Mouse (Mus musculus): ENCODE results near the gene Utrn. TPM values are rescaled to one million over a fixed set of nuclear protein-coding genes. Genes with fewer than 3 reads are reported as not detected.
A peak's percentile ranks its signal among the peaks of the same experiment; 100 is the strongest.

Utrn gene
- polyA plus RNA-seq, 1 experiment from 2014 or later, result 25.6 TPM

GRCm38 (mm10) chr10:12810816-12811215 lies 58.3 kb downstream of the Utrn start:
- H3K4me2 ChIP-seq, result no peak overlapping the region
- H3K27me3 ChIP-seq, result no peaks in the 10 kb centered on the region
- no peak for ATAC-seq (ENCODE audit: low FRiP score, low read depth)
- WGBS, result 88% methylated on average over 2 of the region's 2 CpGs
- H3K9ac ChIP-seq, result no peak overlapping the region
- no peak overlapping the region for H3K4me3 ChIP-seq
- peaks cover 7% of the 10 kb centered on the region; the same call in 1 of the 2 replicates for H3K4me1 ChIP-seq (replicated peaks)
- no peaks in the 10 kb centered on the region for H3K36me3 ChIP-seq
- H3K9me3 ChIP-seq, result no peaks in the 10 kb centered on the region
- no peak overlapping the region for H3K27ac ChIP-seq (replicated peaks)

GRCm38 (mm10) chr10:12809702-12810101 lies 59.5 kb downstream of the Utrn start:
- ATAC-seq (ENCODE audit: low FRiP score, low read depth), result no peak
- no peak overlapping the region for H3K27ac ChIP-seq (replicated peaks)
- H3K9ac ChIP-seq, result no peak overlapping the region
- H3K36me3 ChIP-seq, result no peaks in the 10 kb centered on the region
- H3K4me1 ChIP-seq (replicated peaks), result peaks cover 7% of the 10 kb centered on the region; the same call in 1 of the 2 replicates
- WGBS, result 74% methylated on average over 3 of the region's 3 CpGs
- H3K4me3 ChIP-seq, result no peak overlapping the region
- no peaks in the 10 kb centered on the region for H3K9me3 ChIP-seq
- H3K27me3 ChIP-seq, result no peaks in the 10 kb centered on the region
- no peak overlapping the region for H3K4me2 ChIP-seq

GRCm38 (mm10) chr10:12808467-12808866 lies 60.7 kb downstream of the Utrn start:
- 88% methylated on average over 4 of the region's 4 CpGs for WGBS
- no peak for ATAC-seq (ENCODE audit: low FRiP score, low read depth)

GRCm38 (mm10) chr10:12807706-12808105 lies 61.5 kb downstream of the Utrn start:
- Histone ChIP-seq H3K27ac (replicated peaks) (no peak overlapping the region), H3K4me2 (no peak overlapping the region), H3K9me3 (no peaks in the 10 kb centered on the region), H3K36me3 (no peaks in the 10 kb centered on the region), H3K4me3 (no peak overlapping the region), H3K4me1 (replicated peaks) (peaks cover 7% of the 10 kb centered on the region; the same call in 1 of the 2 replicates), H3K9ac (no peak overlapping the region), H3K27me3 (no peaks in the 10 kb centered on the region)
- 71% methylated on average over 9 of the region's 9 CpGs for WGBS
- ATAC-seq (ENCODE audit: low FRiP score, low read depth), result no peak

More at GRCm38 (mm10) chr10:12808467-12808866, 60.7 kb downstream of the Utrn start:
- no peak overlapping the region for H3K27ac ChIP-seq (replicated peaks)
- no peak overlapping the region for H3K4me3 ChIP-seq
- H3K27me3 ChIP-seq, result no peaks in the 10 kb centered on the region
- H3K9ac ChIP-seq, result no peak overlapping the region
- no peak overlapping the region for H3K4me2 ChIP-seq
- no peaks in the 10 kb centered on the region for H3K9me3 ChIP-seq
- peaks cover 7% of the 10 kb centered on the region; the same call in 1 of the 2 replicates for H3K4me1 ChIP-seq (replicated peaks)
- no peaks in the 10 kb centered on the region for H3K36me3 ChIP-seq

- Histone ChIP-seq H3K27ac (replicated peaks) (no peak overlapping the region), H3K4me2 (no peak overlapping the region), H3K4me3 (no peak overlapping the region), H3K36me3 (no peaks in the 10 kb centered on the region), H3K4me1 (replicated peaks) (peaks cover 7% of the 10 kb centered on the region; the same call in 1 of the 2 replicates), H3K9me3 (no peaks in the 10 kb centered on the region), H3K27me3 (no peaks in the 10 kb centered on the region), H3K9ac (no peak overlapping the region)
- 66% methylated on average over 2 of the region's 2 CpGs for WGBS
- ATAC-seq (ENCODE audit: low FRiP score, low read depth), result no peak
Measured at GRCm38 (mm10) chr10:12805826-12806225, 63.3 kb downstream of the Utrn start.

- H3K9me3 ChIP-seq, result no peaks in the 10 kb centered on the region
- WGBS, result 62% methylated on average over 1 of the region's 1 CpGs
- H3K4me1 ChIP-seq (replicated peaks), result peaks cover 7% of the 10 kb centered on the region; the same call in 1 of the 2 replicates
- no peaks in the 10 kb centered on the region for H3K36me3 ChIP-seq
- no peak overlapping the region for H3K27ac ChIP-seq (replicated peaks)
- ATAC-seq (ENCODE audit: low FRiP score, low read depth), result no peak
- no peak overlapping the region for H3K9ac ChIP-seq
- H3K4me2 ChIP-seq, result no peak overlapping the region
- H3K27me3 ChIP-seq, result no peaks in the 10 kb centered on the region
- no peak overlapping the region for H3K4me3 ChIP-seq
Measured at GRCm38 (mm10) chr10:12803939-12804338, 65.2 kb downstream of the Utrn start.

- Histone ChIP-seq H3K4me2 (no peak overlapping the region), H3K27me3 (no peaks in the 10 kb centered on the region), H3K9ac (no peak overlapping the region), H3K4me3 (no peak overlapping the region), H3K9me3 (no peaks in the 10 kb centered on the region), H3K4me1 (replicated peaks) (peaks cover 9% of the 10 kb centered on the region), H3K36me3 (no peaks in the 10 kb centered on the region), H3K27ac (replicated peaks) (no peak overlapping the region)
- no peak for ATAC-seq (ENCODE audit: low FRiP score, low read depth)
- 95% methylated on average over 2 of the region's 2 CpGs for WGBS
Measured at GRCm38 (mm10) chr10:12799416-12799815, 69.7 kb downstream of the Utrn start.

GRCm38 (mm10) chr10:12798248-12798647 lies 70.9 kb downstream of the Utrn start:
- Histone ChIP-seq H3K4me3 (no peak overlapping the region), H3K27me3 (no peaks in the 10 kb centered on the region), H3K9me3 (no peaks in the 10 kb centered on the region), H3K4me1 (replicated peaks) (peaks cover 9% of the 10 kb centered on the region), H3K36me3 (no peaks in the 10 kb centered on the region), H3K9ac (no peak overlapping the region), H3K4me2 (no peak overlapping the region), H3K27ac (replicated peaks) (no peak overlapping the region)
- no peak for ATAC-seq (ENCODE audit: low FRiP score, low read depth)
- WGBS, result 92% methylated on average over 4 of the region's 4 CpGs

- H3K9ac ChIP-seq, result no peak overlapping the region
- H3K4me3 ChIP-seq, result no peak overlapping the region
- H3K4me2 ChIP-seq, result no peak overlapping the region
- H3K36me3 ChIP-seq, result no peaks in the 10 kb centered on the region
- no peaks in the 10 kb centered on the region for H3K27me3 ChIP-seq
- H3K4me1 ChIP-seq (replicated peaks), result peaks cover 9% of the 10 kb centered on the region
- no peak overlapping the region for H3K27ac ChIP-seq (replicated peaks)
- ATAC-seq (ENCODE audit: low FRiP score, low read depth), result peak; percentile 68
- 53% methylated on average over 1 of the region's 1 CpGs for WGBS
- no peaks in the 10 kb centered on the region for H3K9me3 ChIP-seq
Measured at GRCm38 (mm10) chr10:12796510-12796840, 72.7 kb downstream of the Utrn start.

GRCm38 (mm10) chr10:12795796-12796509 lies 73.2 kb downstream of the Utrn start:
- peaks cover 9% of the 10 kb centered on the region for H3K4me1 ChIP-seq (replicated peaks)
- no peak overlapping the region for H3K4me3 ChIP-seq
- WGBS, result 47% methylated on average over 8 of the region's 8 CpGs
- no peaks in the 10 kb centered on the region for H3K9me3 ChIP-seq
- no peak overlapping the region for H3K9ac ChIP-seq
- no peak overlapping the region for H3K4me2 ChIP-seq
- 0 out of 2 replicates have a peak overlapping the region, but pooled peaks have one; percentile 1 for H3K27ac ChIP-seq (replicated peaks)
- peak; percentile 57 for ATAC-seq (ENCODE audit: low FRiP score, low read depth)
- H3K36me3 ChIP-seq, result no peaks in the 10 kb centered on the region
- H3K27me3 ChIP-seq, result no peaks in the 10 kb centered on the region

- Histone ChIP-seq H3K27ac (replicated peaks) (0 out of 2 replicates have a peak overlapping the region, but pooled peaks have one; percentile 2), H3K4me1 (replicated peaks) (peaks cover 9% of the 10 kb centered on the region), H3K9ac (no peak overlapping the region), H3K27me3 (no peaks in the 10 kb centered on the region), H3K9me3 (no peaks in the 10 kb centered on the region), H3K4me2 (no peak overlapping the region), H3K36me3 (no peaks in the 10 kb centered on the region), H3K4me3 (no peak overlapping the region)
- no peak for ATAC-seq (ENCODE audit: low FRiP score, low read depth)
- 9% methylated on average over 6 of the region's 6 CpGs for WGBS
Measured at GRCm38 (mm10) chr10:12792049-12792448, 77.1 kb downstream of the Utrn start.

GRCm38 (mm10) chr10:12790881-12791280 lies 78.3 kb downstream of the Utrn start:
- no peaks in the 10 kb centered on the region for H3K4me1 ChIP-seq (replicated peaks)
- ATAC-seq (ENCODE audit: low FRiP score, low read depth), result no peak
- H3K9ac ChIP-seq, result no peak overlapping the region
- H3K4me2 ChIP-seq, result no peak overlapping the region
- WGBS, result 78% methylated on average over 3 of the region's 3 CpGs
- H3K4me3 ChIP-seq, result no peak overlapping the region
- no peaks in the 10 kb centered on the region for H3K27me3 ChIP-seq
- no peaks in the 10 kb centered on the region for H3K36me3 ChIP-seq
- H3K9me3 ChIP-seq, result no peaks in the 10 kb centered on the region
- H3K27ac ChIP-seq (replicated peaks), result no peak overlapping the region

GRCm38 (mm10) chr10:12788529-12788928 lies 80.6 kb downstream of the Utrn start:
- no peak for ATAC-seq (ENCODE audit: low FRiP score, low read depth)
- WGBS, result 100% methylated on average over 1 of the region's 1 CpGs
- no peaks in the 10 kb centered on the region for H3K9me3 ChIP-seq
- H3K9ac ChIP-seq, result no peak overlapping the region
- H3K4me3 ChIP-seq, result no peak overlapping the region
- H3K27me3 ChIP-seq, result no peaks in the 10 kb centered on the region
- H3K4me2 ChIP-seq, result no peak overlapping the region
- H3K27ac ChIP-seq (replicated peaks), result no peak overlapping the region
- no peaks in the 10 kb centered on the region for H3K4me1 ChIP-seq (replicated peaks)
- no peaks in the 10 kb centered on the region for H3K36me3 ChIP-seq

Data from hindbrain, embryonic 15.5 days (tissue).